Mouse (Mus musculus) R1 (cell line): ENCODE measurements around the gene Ccr3.
A peak's percentile ranks its signal among the peaks of the same experiment; 100 is the strongest.
"Not testable (repeated sequence)": the region's sequence is repeated elsewhere in the genome, so short reads cannot be mapped to it uniquely, and the experiment has no call there.

Experiments used
- DNase-seq: peaks from one replicate; pipeline ENCODE4 v3.0.0-alpha.2; 2018; ENCODE audit warnings: low read depth, low spot score

The Ccr3 gene

DNA sequence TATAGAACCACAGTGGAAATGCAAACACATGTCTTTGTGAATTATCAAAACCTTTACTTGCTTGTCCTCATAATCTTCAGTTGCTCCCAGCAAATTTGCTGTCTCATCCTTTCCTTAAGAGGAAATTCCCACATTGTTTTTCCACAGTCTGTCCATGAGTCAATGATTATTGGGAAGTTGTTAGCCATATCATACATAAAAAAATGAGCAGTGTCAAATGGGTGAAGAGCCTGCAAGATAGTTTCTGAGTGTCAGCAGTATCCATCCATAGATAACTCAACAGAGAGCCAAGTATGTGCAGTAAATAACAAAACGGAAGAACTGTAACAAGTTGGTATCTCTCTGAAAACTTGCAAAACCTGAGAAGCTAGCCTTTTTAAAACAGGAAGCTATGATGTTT lies at the start of gene Ccr3:
Gene Ccr3, plus strand, starts transcription at position 301 of the 400 bp plus-strand sequence.
- no peak for DNase-seq

DNA sequence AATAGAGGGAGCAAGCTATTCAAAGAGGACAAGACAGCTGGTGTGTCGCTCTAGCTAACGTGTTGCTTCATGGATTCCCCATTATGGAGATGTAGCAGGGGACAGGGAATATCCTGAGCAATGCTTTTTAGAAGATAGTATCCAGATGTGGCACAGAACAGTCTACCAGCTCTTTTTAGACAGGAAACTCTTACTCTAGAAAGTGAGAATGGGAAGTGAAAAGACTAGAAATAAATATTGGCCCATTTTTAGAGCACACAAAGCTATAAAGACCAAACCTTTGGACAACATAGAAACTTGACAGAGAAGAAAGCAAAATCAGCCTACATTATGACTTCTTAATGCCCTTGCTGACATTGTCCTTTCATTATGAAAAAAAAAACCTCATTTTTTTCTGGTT lies 46.1 kb upstream of the Ccr3 start:
- no peak for DNase-seq

DNA sequence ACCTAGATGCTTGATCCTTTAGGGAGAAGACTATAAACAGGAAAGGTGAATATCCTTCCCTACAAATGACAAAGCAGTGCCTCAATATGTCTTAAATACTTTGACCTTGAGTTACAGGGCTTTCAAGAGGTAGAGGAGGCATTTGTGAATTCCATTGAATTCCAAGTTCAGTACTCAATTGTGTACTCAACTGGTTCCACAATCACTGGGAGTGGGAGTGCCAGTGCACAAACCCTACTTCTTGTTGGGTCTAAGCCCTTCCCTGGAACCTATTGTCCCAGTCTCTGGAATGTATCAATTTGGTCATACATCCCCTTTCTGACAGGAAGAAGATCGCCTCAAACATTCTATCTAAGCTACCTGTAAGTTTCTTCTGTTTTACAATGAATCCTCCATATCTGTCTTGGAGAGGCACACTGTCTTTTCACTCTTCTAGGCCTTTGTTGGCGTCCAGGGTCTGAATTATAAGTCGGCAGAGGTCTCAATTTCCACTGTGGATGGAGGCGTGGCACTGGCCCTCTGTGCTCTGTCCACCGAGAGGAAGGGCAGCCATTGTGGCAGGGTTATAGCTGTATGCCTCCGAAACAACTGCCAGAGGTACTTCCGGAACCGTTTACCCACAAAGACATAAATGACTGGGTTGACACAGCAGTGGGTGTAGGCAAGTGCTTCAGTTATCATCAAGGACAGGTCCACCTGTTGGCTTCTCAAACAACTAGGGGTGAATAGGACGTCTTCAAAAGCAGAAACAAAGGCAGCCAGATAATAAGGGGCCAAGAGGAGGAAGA lies 44.7 kb upstream of the Ccr3 start:
- peak; percentile 58 for DNase-seq

DNA sequence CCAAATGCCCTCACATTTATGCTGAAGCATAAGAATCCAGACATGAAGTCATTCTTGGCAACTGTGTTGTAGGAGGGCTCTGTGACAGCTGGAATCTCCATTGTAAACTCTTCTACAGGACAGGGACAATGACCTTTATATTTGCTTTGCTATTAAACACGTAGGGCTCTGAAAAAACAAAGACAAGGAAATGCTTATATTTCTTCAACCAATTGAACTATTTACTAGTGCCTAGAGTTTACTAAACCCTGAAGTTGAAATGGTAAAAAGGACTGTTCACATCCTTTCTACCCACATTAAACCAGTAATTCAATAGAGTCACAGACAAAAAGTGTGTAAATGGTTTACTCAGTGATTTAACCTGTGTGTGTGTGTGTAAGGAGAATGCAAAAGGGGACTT lies 43.5 kb upstream of the Ccr3 start, which contains the start of gene Ccr1l1:
Gene Ccr1l1, minus strand, starts transcription at position 101 of the 400 bp plus-strand sequence.
- no peak for DNase-seq

DNA sequence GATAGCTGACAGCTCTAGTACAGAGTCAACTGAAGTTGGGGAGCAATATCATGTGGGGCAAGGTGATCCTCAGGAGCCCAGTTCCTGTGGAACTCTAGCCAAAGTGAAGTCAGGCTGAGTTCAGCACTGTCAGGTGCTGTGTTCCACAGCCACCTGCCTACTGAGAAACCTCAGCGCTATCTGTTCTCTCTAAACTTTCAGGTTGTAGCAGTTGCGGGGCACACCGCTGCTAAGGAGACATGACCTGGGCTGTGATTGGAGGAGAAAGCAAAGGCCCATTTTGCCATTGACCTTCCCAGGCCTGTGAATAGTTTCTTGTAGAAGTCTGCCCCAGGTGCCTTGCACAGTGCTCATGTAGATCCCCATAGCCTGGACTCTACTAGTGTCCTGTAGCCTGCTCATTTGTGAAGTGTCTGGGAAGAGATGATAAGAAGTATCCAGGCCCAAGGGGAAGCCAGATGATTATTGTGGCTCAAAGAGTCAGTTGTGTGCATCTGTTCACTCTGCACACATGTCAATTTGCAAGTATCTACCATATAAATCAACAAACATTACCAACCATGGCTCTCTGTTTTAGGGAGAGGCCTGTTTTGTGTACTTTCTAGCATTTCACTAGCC lies 40.8 kb upstream of the Ccr3 start:
- DNase-seq = not testable (repeated sequence)

DNA sequence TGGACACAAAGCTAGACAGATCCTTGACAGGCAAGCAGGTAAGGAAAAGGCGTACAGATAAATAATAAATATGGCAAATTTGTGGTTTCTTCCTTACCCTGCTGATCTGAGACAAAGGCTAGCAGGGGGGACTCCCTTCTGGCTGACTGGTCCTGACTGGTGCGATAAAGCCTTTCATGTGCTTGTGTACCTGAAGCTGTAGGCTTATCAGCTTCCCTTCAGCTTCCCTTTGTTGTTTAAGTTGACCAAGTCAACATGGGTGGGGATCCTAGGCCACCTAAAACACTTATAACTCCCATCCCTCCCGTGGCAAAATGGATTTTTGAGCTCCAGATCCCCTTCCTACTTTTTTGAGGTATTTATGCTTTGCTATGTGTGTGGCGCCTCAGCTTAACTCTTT lies 39.9 kb upstream of the Ccr3 start:
- no peak for DNase-seq

DNA sequence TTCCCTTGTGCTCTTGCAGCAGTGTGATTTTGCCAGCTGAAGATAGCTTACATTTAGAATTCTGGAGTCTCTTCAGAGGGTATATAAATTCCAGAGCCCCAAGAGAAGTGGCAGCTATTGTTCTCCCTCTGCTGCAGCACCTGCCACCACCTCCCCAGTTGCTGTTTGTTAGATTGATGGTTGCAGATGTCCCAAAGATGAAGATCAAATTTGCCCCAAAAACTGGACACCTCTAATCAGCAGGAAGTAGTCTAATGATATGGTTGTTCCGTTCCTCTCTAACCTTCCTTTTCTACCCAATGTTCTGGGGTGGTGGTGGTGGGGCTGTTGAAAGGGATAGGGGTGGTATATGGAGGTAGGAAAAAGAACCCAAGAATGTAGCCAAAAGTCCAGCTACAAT lies 39.1 kb upstream of the Ccr3 start:
- no peak for DNase-seq

DNA sequence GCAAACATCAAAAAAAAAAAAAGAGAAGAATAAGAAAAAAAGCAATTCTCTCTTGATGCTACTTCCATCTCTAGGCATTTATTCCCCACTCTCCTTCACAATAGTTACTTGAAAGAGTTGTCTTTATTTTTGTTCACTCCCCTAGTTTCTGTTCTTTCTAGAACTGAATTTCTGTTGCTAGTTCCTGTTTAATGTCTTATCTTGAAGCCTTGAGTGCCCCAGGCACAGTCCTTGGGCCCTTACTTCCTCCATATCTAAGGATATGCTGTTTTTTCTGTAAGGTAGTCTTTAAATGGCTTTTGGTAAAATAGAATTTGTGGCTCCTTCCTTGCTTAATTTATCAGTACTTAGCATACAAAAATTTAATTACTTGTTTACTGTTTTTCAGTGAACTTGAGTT lies 36.8 kb upstream of the Ccr3 start:
- DNase-seq = no peak

DNA sequence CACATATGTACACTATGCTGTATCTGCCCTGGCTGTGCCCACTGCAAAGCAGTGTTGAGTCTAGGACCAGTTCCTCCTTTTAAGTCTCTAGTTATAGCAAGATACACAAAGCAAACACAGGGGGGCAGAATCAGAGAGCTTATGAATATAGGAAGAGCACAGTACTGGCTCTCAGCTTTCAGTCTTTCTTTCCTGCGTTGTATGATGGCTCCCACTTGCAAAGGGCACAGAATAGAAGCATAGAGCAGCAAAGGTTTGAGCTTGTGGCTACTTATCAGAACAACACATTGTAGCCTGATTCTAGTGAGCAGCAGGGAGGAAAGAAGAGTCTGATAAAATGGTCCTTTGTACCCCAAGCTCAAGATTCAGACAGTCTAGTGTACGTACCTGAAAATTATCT lies 35.6 kb upstream of the Ccr3 start:
- no peak for DNase-seq

DNA sequence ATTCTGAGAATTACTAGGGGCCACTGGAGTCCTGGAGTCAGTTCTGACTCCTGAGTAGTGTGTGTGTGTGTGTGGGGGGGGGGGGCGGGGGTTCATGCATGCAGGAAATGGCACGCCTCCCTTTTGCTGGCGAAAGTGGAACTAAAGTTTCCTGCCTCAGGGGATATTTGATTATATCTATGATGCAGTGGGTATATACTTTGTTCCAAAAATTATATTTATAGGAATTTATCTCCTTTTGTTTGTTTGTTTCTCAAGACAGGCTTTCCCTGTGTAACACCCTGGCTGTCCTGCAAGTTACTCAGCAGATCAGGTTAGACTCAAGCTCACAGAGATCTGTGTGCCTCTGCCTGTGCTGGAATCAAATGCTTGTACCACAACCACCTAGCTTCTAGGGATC lies 32.1 kb upstream of the Ccr3 start:
- no peak for DNase-seq

DNA sequence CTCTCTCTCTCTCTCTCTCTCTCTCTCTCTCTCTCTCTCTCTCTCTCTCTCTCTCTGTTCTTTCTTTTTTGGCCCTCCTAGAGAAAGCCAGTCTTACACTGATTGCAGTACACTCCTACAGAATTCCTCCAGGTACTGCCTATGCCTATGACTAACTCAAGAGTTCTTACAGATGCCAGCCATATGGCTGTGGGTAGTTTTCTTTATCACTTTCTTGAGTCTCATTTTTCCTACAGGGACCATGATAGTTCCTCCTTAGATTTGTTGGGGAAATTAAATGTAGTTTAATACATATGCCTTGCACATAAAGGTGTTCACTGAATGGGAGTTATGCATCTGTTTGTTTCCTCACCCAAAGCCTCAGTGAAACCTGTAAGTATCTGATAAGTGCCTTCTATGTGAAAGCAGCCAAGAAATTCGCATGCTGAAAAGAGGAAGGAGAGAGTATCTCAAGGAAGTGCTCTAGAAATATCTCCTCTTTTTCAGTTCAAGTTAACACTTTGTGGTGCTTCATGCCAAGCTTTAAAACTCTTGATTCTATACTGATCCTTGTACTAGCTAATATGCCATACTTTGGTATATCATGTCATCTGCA lies 30.4 kb upstream of the Ccr3 start:
- no peak for DNase-seq

DNA sequence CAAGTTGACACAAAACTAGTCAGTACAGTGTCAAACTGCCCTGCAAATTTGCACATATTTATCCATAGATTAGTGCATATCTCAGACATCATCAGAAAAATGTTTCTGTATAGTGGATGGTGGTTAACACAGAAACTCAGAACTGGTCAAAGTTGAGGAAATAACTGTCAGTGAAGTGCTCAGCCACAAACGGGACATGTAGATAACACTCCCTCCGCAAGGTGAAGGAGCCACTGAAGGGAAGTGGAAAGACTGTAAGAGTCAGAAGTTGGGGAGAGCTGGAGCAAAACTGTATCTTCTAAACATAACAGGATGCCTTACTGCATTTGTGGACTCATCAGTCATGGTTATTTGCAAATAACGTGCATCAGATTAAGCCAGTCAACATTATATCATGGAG lies 24.1 kb upstream of the Ccr3 start:
- DNase-seq = no peak

DNA sequence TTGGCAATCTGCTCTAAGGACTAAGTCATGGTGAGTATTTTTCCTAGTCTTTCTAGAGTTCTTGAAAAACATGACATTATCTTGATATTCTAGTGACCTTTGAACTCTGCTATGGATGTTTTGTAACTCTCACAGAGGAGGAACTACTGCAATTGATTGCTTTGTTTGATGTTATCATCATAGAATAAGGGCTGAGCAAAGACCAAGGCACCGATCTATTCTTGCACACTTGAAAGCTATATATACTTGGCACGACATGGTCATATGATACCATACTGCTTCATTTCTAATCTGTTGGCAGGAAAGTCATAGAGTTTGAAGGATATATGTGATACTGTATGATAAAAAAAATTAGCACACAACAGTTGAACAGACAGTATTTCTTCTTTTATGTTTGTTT lies 22.0 kb upstream of the Ccr3 start:
- no peak for DNase-seq

DNA sequence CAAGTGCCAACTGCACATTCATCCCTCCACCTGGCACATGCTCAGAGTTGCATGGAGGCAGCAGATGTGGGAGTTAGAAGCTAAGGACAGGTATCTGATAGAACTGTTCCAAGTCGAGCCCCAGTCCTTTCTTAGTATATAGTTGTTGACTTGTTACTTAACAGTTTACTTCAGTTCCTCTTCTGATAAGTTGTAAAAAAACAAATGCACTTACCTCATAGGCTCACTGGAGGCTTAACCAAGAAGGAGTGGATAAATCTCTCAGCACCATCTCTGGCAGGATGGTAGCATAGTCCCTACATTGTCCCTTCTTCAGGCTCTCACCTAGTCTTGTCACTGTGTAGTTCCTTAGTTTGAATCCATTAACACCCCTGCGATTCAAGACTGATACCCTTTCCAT lies 9.1 kb upstream of the Ccr3 start:
- no peak for DNase-seq

DNA sequence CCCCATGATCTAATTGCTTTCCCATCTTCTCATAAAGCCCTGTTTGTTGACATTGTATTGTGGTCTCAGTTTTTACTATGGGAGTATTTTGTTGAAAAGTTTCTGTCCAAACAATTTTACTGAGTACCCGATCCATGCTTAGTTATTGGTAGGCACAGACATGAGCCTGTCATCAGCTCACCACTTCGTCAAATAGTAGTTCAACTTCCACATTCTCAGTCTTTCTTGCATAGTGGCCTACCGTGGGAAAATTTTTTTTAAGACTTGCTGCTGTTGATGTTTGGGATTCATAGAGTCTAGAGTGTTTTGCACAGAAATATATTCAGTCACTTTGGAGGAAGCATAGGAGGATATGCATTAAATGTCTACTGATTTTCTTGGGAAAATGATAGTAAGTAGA lies 8.5 kb upstream of the Ccr3 start:
- no peak for DNase-seq

DNA sequence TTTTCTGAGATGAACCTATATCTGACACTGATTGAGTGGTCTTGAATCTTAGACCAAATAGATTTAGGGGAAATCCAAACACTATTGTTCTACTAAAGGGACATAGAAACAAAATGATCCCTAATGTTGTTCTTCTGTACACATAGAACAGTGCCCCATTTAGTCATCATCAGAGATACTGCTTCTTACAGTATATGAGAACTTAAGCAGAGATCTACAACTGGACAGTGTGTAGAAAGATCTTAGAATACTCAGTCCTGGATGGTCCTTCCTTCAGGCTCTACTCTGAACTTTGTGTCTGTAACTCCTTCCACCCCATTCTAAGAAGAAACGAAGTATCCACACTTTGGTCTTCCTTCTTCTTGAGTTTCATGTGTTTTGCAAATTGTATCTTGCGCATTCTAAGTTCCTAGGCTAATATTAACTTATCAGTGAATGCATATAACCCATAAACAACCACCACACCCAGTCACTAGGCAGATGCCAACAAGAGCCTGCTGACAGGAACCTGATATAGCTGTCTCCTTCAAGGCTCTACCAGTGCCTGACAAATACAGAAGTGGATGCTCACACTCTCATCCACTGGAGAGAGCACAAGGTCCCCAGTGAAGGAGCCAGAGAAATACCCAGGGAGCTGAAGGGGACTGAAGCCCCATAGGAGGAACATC lies 6.7 kb upstream of the Ccr3 start:
- no peak for DNase-seq

DNA sequence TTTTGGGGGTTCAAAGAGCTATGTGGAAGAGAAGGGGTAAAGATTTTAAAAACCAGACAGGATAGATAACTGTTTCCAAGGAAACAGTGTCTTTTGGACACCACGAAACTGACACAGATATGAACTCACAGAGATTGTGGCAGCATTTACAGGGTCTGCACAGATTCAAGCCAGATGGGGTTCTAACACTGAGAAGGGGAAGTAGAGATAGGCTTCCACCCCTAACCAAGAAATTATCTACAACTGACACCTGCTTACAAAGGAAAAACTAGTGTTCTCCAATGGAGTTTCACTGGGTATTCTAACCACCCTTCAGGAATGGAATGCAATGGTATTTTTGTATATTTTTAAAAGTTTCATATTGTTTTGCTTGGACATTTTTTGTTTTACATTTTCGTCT lies 5.7 kb upstream of the Ccr3 start:
- no peak for DNase-seq

DNA sequence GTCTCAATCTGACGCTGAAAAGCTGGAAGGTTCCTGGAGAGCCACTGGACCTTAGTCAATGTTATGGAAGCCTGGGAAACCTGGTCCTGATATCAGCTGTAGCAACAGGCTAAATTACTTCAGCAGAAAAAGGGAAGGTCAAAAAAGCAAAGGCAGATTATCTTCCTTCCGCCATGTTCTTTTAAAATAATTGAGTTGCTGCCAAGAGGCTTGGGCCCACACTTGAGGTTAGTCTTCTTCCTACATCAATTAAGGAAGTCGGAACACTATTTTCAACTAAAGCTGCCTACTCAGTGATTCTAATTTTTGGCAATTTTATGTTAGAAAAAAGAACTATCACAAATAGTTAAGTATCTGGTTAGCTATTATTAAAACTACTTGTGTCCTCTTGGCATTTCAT lies 1.9 kb upstream of the Ccr3 start:
- no peak for DNase-seq

DNA sequence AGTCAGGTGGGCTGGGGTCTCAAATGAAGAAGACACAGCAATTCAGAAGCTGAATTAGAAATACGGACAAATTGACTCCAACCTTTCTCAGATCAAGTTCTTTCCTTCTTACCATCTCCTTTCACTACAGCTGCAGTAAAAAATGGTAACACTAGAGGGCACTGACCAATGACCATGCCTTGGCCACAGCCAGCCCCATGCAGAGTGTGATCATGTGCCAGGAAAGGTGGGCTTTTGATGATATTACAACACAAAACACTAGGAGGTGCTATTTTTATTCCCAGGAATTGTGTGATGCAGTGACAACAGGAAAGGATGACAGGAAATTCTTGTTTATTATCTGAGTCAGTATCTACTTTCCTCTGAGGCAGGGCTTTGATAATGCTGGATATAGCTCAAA lies 11.6 kb downstream of the Ccr3 start:
- peak; percentile 50 for DNase-seq

DNA sequence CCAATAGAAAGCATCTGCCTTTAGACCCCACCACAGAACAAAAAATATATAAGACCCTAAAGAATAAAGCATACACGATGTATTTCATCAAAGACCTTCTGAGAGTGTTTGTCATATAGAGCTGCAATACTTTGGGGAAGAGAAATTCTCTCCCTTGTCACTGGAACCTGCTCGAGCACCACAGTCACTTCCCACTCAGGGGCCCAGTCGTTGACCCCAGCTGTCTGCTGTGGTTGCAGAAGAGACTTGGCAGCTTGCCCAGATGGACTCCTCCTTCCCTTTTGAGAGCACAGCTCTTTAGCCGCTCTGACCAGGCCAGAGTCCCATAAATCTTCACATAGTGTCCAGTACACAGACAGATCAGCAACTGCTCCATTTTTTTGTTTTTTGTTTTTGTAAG lies 15.9 kb downstream of the Ccr3 start:
- no peak for DNase-seq

DNA sequence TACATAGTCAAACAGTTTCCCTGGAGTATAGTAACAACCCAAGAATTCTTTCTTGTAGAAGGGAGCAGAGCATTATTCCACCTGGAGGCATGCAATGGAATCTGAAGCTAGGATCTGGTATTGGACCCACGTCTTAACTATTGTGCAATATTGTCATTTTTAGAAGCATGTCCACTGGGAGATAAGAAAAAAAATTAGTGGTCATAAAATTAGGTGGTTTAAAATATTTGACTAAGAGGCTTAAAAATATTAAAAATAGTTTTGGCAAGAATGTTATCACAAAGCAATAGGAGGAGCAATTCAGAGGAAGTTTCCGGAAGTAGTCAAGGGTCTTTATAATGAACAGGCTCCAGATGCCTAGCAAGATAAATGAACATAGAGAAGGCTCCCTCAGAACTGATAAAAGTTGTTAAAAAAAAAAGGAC lies 16.4 kb downstream of the Ccr3 start:
- DNase-seq = no peak

DNA sequence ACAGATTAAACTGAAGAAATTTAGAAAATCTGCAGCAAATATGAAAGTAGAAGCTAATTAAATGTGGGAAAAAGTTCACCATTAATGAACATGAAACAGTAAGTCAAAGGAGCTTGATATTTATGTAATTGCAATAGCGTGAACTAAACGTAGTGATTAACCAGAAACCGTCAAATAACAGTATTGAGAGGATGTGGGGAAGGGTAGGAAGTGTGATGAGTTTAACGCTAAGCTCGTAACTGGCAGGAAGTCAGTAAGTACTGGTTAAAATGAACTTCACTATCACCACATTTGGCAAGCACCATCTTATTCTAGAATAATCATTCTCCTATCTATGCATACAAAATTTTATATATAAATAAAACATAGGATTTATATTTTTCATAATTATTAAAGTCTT lies 17.2 kb downstream of the Ccr3 start:
- DNase-seq = no peak

DNA sequence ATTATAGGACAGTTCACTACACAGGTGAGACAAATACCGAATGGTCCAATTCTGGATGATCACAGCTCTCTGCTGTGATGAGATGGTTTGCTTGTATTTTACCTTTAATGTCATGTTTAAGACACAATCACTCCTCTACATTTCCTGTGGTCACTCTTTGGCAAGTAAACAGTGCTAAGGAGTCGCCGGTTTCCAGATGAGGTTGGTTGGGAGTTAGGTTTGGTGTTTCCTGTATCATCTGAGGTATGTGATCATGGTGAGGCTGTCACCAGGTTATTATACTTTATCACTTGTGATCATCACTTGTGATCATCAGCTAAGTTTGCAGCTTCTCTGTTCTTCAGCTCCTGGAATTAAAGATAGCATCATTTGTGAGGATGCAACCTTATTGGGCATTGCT lies 19.2 kb downstream of the Ccr3 start:
- DNase-seq = no peak
